Mouse (Mus musculus) liver, postnatal 0 days (tissue): ENCODE measurements around the gene Bud31. TPM values are rescaled to one million over a fixed set of nuclear protein-coding genes. Genes with fewer than 3 reads are reported as not detected.

Experiments
- ATAC-seq: fragments of 200-750 bp; cut with Nextera tagmentation; 2 replicates; pipeline ENCODE4 v1.8.0; 2017; ENCODE audit warnings: mild to moderate bottlenecking, moderate library complexity
- DNase-seq: peaks from one replicate; pipeline ENCODE4 v3.0.0-alpha.2; 2016
- H3K27ac ChIP-seq: fragments of 300-500 bp; sonication (generic); 2 replicates; pipeline ENCODE4 v1.5.1; 2014; ENCODE audit warnings: antibody characterized with exemption, moderate library complexity, mild to moderate bottlenecking, low read depth
- H3K27me3 ChIP-seq: fragments of 300-500 bp; sonication (generic); 2 replicates; pipeline ENCODE4 v1.6.1; 2014; ENCODE audit warnings: low read length, control low read depth, mixed read lengths; ENCODE audit not compliant: insufficient read depth
- H3K36me3 ChIP-seq: fragments of 300-500 bp; sonication (generic); replicated peaks from 2 replicates; pipeline ENCODE4 v1.6.1; 2014; ENCODE audit warnings: mild to moderate bottlenecking, control low read depth, low read length, moderate library complexity, mixed read lengths; ENCODE audit not compliant: insufficient read depth
- H3K4me1 ChIP-seq: fragments of 300-500 bp; sonication (generic); 2 replicates; pipeline ENCODE4 v1.6.1; 2014; ENCODE audit warnings: antibody characterized with exemption, mild to moderate bottlenecking, control low read depth; ENCODE audit not compliant: insufficient read depth
- H3K4me2 ChIP-seq: fragments of 300-500 bp; sonication (generic); 2 replicates; pipeline ENCODE4 v1.6.1; 2014; ENCODE audit warnings: low read depth, mild to moderate bottlenecking, low read length, moderate library complexity, mixed read lengths
- H3K4me3 ChIP-seq: fragments of 300-500 bp; sonication (generic); 2 replicates; pipeline ENCODE4 v1.5.1; 2014; ENCODE audit warnings: low read depth, low read length
- H3K9ac ChIP-seq: fragments of 300-500 bp; sonication (generic); replicated peaks from 2 replicates; pipeline ENCODE4 v1.6.1; 2014; ENCODE audit warnings: mild to moderate bottlenecking, moderate library complexity
- H3K9me3 ChIP-seq: fragments of 300-500 bp; sonication (generic); 2 replicates; pipeline ENCODE4 v1.6.1; 2016; ENCODE audit warnings: mild to moderate bottlenecking, control low read depth, low read length, mixed read lengths
- CTCF ChIP-seq: sonication (generic); IDR thresholded peaks from 2 replicates; pipeline ENCODE4 v1.5.1; 2016; ENCODE audit warnings: antibody characterized with exemption, low read depth
- EP300 ChIP-seq: IDR thresholded peaks from 2 replicates; pipeline ENCODE4 v1.6.1; 2016; ENCODE audit warnings: antibody characterized with exemption, low read depth, mild to moderate bottlenecking
- WGBS: fragments of 180-500 bp; shearing (Covaris S2); extraction: QIAGEN DNeasy Blood & Tissue Kit; methylation state at CpG from one replicate; pipeline ENCODE4 v1.1.7; 2014; ENCODE audit not compliant: insufficient replicate concordance; 5-methylcytosine and 5-hydroxymethylcytosine counted together
- polyA plus RNA-seq: library from polyadenylated mRNA; unstranded; fragments of >200 nt; fragmentation: Nextera tagmentation; extraction: Ambion mirVana; gene quantifications from 2 replicates; pipeline ENCODE4 v1.2.1, GENCODE M21; 2015

Gene Bud31
- polyA plus RNA-seq, 1 experiment from 2014 or later, result 97.2 TPM

- peaks cover 77% of the 10 kb centered on the region for H3K36me3 ChIP-seq
- WGBS, result 71% methylated on average over 2 of the region's 2 CpGs
- TF ChIP-seq CTCF, result no peak
Observed at GRCm38 (mm10) chr5:145185244-145185643, 45.1 kb downstream of the Bud31 start.

GRCm38 (mm10) chr5:145189416-145189815 lies 49.3 kb downstream of the Bud31 start:
- DNase-seq, result no peak
- ATAC-seq, result no peak
- H3K4me2 ChIP-seq, result peak overlapping the region; percentile 91
- peaks cover 39% of the 10 kb centered on the region for H3K36me3 ChIP-seq
- 64% methylated on average over 6 of the region's 6 CpGs for WGBS
- no peak overlapping the region for H3K4me3 ChIP-seq
- H3K4me1 ChIP-seq, result peaks cover 26% of the 10 kb centered on the region
- no peaks in the 10 kb centered on the region for H3K27me3 ChIP-seq
- H3K9ac ChIP-seq, result peak overlapping the region; percentile 94; the same call in 1 of the 2 replicates
- H3K27ac ChIP-seq, result no peak overlapping the region
- no peaks in the 10 kb centered on the region for H3K9me3 ChIP-seq
- no peak for TF ChIP-seq EP300
- TF ChIP-seq CTCF, result no peak

More at GRCm38 (mm10) chr5:145185244-145185643, 45.1 kb downstream of the Bud31 start:
- Histone ChIP-seq H3K4me1 (peaks cover 15% of the 10 kb centered on the region), H3K4me3 (no peak overlapping the region), H3K27me3 (no peaks in the 10 kb centered on the region), H3K9ac (no peak overlapping the region), H3K4me2 (no peak overlapping the region), H3K27ac (no peak overlapping the region), H3K9me3 (no peaks in the 10 kb centered on the region)
- ATAC-seq, result no peak
- DNase-seq, result no peak

DNA sequence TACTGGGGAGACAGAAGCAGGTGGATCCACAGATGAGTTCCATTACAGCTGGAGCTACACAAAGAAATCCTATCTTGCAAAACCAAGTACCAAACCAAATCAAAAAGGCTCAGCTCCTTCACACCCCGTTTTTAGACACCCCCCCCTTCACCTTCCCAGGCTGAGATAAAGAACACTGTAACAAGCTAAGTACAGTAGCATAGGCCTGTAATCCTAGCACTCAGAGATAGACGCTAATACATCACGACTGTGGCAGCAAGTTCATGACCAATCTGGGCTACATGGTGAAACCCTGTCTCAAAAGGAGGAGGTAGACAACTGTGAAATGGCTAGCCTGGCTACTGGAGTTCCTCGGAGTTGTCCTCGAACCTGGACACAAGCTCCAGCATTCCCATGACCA lies 50.2 kb downstream of the Bud31 start:
- H3K36me3 ChIP-seq, result peaks cover 41% of the 10 kb centered on the region
- H3K9ac ChIP-seq, result peak overlapping the region; percentile 94
- peaks cover 26% of the 10 kb centered on the region for H3K4me1 ChIP-seq
- WGBS, result 24% methylated on average over 5 of the region's 5 CpGs
- DNase-seq, result no peak
- ATAC-seq, result 0 out of 2 replicates have a peak, but pooled peaks have one; percentile 3
- TF ChIP-seq CTCF, result no peak
- H3K4me3 ChIP-seq, result peak overlapping the region; percentile 78
- H3K9me3 ChIP-seq, result no peaks in the 10 kb centered on the region
- H3K27ac ChIP-seq, result peak overlapping the region; percentile 91
- H3K27me3 ChIP-seq, result no peaks in the 10 kb centered on the region
- peak overlapping the region; percentile 91 for H3K4me2 ChIP-seq

GRCm38 (mm10) chr5:145190875-145191798 lies 51.0 kb downstream of the Bud31 start:
- TF ChIP-seq CTCF (0 out of 2 replicates have a peak, but pooled peaks have one; percentile 3), EP300 (no peak)
- H3K9ac ChIP-seq, result peak overlapping the region; percentile 94
- H3K9me3 ChIP-seq, result no peaks in the 10 kb centered on the region
- H3K4me3 ChIP-seq, result peak overlapping the region; percentile 78
- under 1% methylated on average over 41 of the region's 41 CpGs for WGBS
- ATAC-seq (peak; percentile 95), DNase-seq (peak; percentile 92)
- peak overlapping the region; percentile 91 for H3K27ac ChIP-seq
- peaks cover 26% of the 10 kb centered on the region for H3K4me1 ChIP-seq
- peak overlapping the region; percentile 91 for H3K4me2 ChIP-seq
- H3K36me3 ChIP-seq, result peaks cover 41% of the 10 kb centered on the region
- no peaks in the 10 kb centered on the region for H3K27me3 ChIP-seq

DNA sequence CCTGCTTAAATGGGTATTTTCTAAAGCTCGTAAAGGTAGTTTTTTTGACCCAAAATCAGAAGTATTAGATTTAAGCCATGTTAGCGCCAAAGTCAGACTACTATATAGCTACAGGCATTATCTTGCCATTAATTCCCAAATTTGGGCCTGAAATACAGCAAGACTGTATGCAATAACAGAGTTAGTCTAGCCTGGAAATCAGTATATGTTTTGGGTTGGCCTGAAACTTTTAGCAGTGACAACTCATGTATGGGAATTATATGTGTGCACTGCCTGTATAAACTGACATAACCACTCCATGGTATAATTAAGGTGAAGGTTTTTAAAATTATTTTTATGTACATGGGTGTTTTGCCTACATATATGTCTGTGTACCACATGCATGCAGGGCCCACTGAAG lies 51.8 kb downstream of the Bud31 start, which contains the start of gene Atp5j2:
Gene Atp5j2, minus strand, starts transcription at position 101 of the 400 bp plus-strand sequence.
- TF ChIP-seq CTCF (no peak), EP300 (no peak)
- H3K4me1 ChIP-seq, result peaks cover 26% of the 10 kb centered on the region
- H3K27ac ChIP-seq, result peak within 1 kb of the TSS; percentile 91
- H3K36me3 ChIP-seq, result peaks cover 39% of the 10 kb centered on the region
- H3K27me3 ChIP-seq, result no peaks in the 10 kb centered on the region
- WGBS, result 90% methylated on average over 2 of the region's 2 CpGs
- peak within 1 kb of the TSS; percentile 94 for H3K9ac ChIP-seq
- no peak for ATAC-seq
- H3K4me3 ChIP-seq, result peak within 1 kb of the TSS; percentile 78
- DNase-seq, result no peak
- H3K4me2 ChIP-seq, result peak within 1 kb of the TSS; percentile 91
- no peaks in the 10 kb centered on the region for H3K9me3 ChIP-seq

Other genes with a start within 250 kb of the Bud31 start
- 2.1 and 2.2 TPM in 2 replicates for gene Smurf1, start 174.5 kb upstream of the Bud31 start, polyA plus RNA-seq
- gene Gm4871, start 107.6 kb upstream of the Bud31 start, polyA plus RNA-seq, result not detected in 2 replicates
- gene 1700018F24Rik, start 97.4 kb upstream of the Bud31 start, polyA plus RNA-seq, result not detected in 2 replicates
- 49.1 and 51.1 TPM in 2 replicates for gene Arpc1a, start 56.5 kb upstream of the Bud31 start, polyA plus RNA-seq
- gene Kpna7, start 56.3 kb upstream of the Bud31 start, polyA plus RNA-seq, result not detected in 2 replicates
- gene Arpc1b, start 26.1 kb upstream of the Bud31 start, polyA plus RNA-seq, result 157 and 181 TPM in 2 replicates
- 32.5 and 34.0 TPM in 2 replicates for gene Pdap1, start 124 bp upstream of the Bud31 start, polyA plus RNA-seq
- 4.4 and 5.5 TPM in 2 replicates for gene Ptcd1, start 26.7 kb downstream of the Bud31 start, polyA plus RNA-seq
- 18.1 and 19.3 TPM in 2 replicates for gene Cpsf4, start 26.9 kb downstream of the Bud31 start, polyA plus RNA-seq
- gene Atp5j2, start 51.7 kb downstream of the Bud31 start, polyA plus RNA-seq, result 411 and 425 TPM in 2 replicates
- 5.0 and 5.5 TPM in 2 replicates for gene Zkscan14, start 61.5 kb downstream of the Bud31 start, polyA plus RNA-seq
- gene Zkscan5, start 64.2 kb downstream of the Bud31 start, polyA plus RNA-seq, result 2.8 and 3.8 TPM in 2 replicates
- 25.4 and 27.4 TPM in 2 replicates for gene Zfp655, start 91.4 kb downstream of the Bud31 start, polyA plus RNA-seq
- 0.22 and 0.25 TPM in 2 replicates for gene Zscan25, start 140.1 kb downstream of the Bud31 start, polyA plus RNA-seq
- gene Cyp3a57, start 204.9 kb downstream of the Bud31 start, polyA plus RNA-seq, result 1.0 and 1.2 TPM in 2 replicates